Mouse (Mus musculus): ENCODE measurements at regions not wholly inside any gene's neighbourhood (a gene's known extent, or its start where the extent isn't known, plus 50 kb on each side); places are given as distances from the start of the nearest gene placed in this dataset.

GRCm38 (mm10) chr15:6934564-6934980, 59.8 kb upstream of the Osmr start:
- Histone ChIP-seq H3K36me3 (ENCODE audit: control insufficient read depth, insufficient read depth, low read length) (no peaks in the 10 kb centered on the region), H3K4me3 (ENCODE audit: low read length) (no peak overlapping the region), H3K4me1 (replicated peaks; ENCODE audit: control insufficient read depth, insufficient read depth, low read length) (peaks cover 12% of the 10 kb centered on the region), H3K4me2 (ENCODE audit: low read depth, low read length) (no peak overlapping the region), H3K9me3 (ENCODE audit: control insufficient read depth, low read length) (no peaks in the 10 kb centered on the region), H3K27ac (ENCODE audit: low read length) (peak overlapping the region; percentile 72), H3K27me3 (ENCODE audit: control insufficient read depth, insufficient read depth, low read depth, low read length) (no peaks in the 10 kb centered on the region), H3K9ac (ENCODE audit: low read length) (no peak overlapping the region)
- 31% methylated on average over 4 of the region's 4 CpGs for whole genome bisulfite sequencing
- ATAC-seq (ENCODE audit: low read depth), result peak; percentile 99

GRCm38 (mm10) chr15:6941491-6941890, 66.7 kb upstream of the Osmr start:
- no peak for ATAC-seq (ENCODE audit: low read depth)
- WGBS, result 56% methylated on average over 4 of the region's 4 CpGs
- Histone ChIP-seq H3K4me2 (ENCODE audit: low read depth, low read length) (no peak overlapping the region), H3K27ac (ENCODE audit: low read length) (no peak overlapping the region), H3K9me3 (ENCODE audit: control insufficient read depth, low read length) (no peaks in the 10 kb centered on the region; the same call in 1 of the 2 replicates), H3K27me3 (ENCODE audit: control insufficient read depth, insufficient read depth, low read depth, low read length) (no peaks in the 10 kb centered on the region), H3K4me3 (ENCODE audit: low read length) (no peak overlapping the region), H3K36me3 (ENCODE audit: control insufficient read depth, insufficient read depth, low read length) (no peaks in the 10 kb centered on the region), H3K9ac (ENCODE audit: low read length) (no peak overlapping the region), H3K4me1 (replicated peaks; ENCODE audit: control insufficient read depth, insufficient read depth, low read length) (no peaks in the 10 kb centered on the region)

- H3K4me1 ChIP-seq (replicated peaks; ENCODE audit: control insufficient read depth, insufficient read depth, low read length), result peaks cover 10% of the 10 kb centered on the region
- H3K4me2 ChIP-seq (ENCODE audit: low read depth, low read length), result no peak overlapping the region
- no peaks in the 10 kb centered on the region for H3K36me3 ChIP-seq (ENCODE audit: control insufficient read depth, insufficient read depth, low read length)
- H3K9me3 ChIP-seq (ENCODE audit: control insufficient read depth, low read length), result no peaks in the 10 kb centered on the region; the same call in 1 of the 2 replicates
- no peak overlapping the region for H3K27ac ChIP-seq (ENCODE audit: low read length)
- no peak overlapping the region for H3K9ac ChIP-seq (ENCODE audit: low read length)
- whole genome bisulfite sequencing, result 73% methylated on average over 5 of the region's 5 CpGs
- ATAC-seq (ENCODE audit: low read depth), result no peak
- no peaks in the 10 kb centered on the region for H3K27me3 ChIP-seq (ENCODE audit: control insufficient read depth, insufficient read depth, low read depth, low read length)
- no peak overlapping the region for H3K4me3 ChIP-seq (ENCODE audit: low read length)
Measured at GRCm38 (mm10) chr15:6949236-6949635, 74.5 kb upstream of the Osmr start.

GRCm38 (mm10) chr15:6949686-6950085, 74.9 kb upstream of the Osmr start:
- H3K9me3 ChIP-seq (ENCODE audit: control insufficient read depth, low read length), result no peaks in the 10 kb centered on the region
- WGBS, result 75% methylated on average over 1 of the region's 1 CpGs
- ATAC-seq (ENCODE audit: low read depth), result no peak
- no peaks in the 10 kb centered on the region for H3K36me3 ChIP-seq (ENCODE audit: control insufficient read depth, insufficient read depth, low read length)
- no peak overlapping the region for H3K4me2 ChIP-seq (ENCODE audit: low read depth, low read length)
- H3K4me1 ChIP-seq (replicated peaks; ENCODE audit: control insufficient read depth, insufficient read depth, low read length), result peaks cover 14% of the 10 kb centered on the region
- H3K9ac ChIP-seq (ENCODE audit: low read length), result no peak overlapping the region
- no peaks in the 10 kb centered on the region for H3K27me3 ChIP-seq (ENCODE audit: control insufficient read depth, insufficient read depth, low read depth, low read length)
- H3K27ac ChIP-seq (ENCODE audit: low read length), result no peak overlapping the region
- H3K4me3 ChIP-seq (ENCODE audit: low read length), result no peak overlapping the region

GRCm38 (mm10) chr15:6950503-6950902, 75.7 kb upstream of the Osmr start:
- Histone ChIP-seq H3K36me3 (ENCODE audit: control insufficient read depth, insufficient read depth, low read length) (no peaks in the 10 kb centered on the region), H3K4me3 (ENCODE audit: low read length) (no peak overlapping the region), H3K9ac (ENCODE audit: low read length) (no peak overlapping the region), H3K4me2 (ENCODE audit: low read depth, low read length) (no peak overlapping the region), H3K9me3 (ENCODE audit: control insufficient read depth, low read length) (no peaks in the 10 kb centered on the region), H3K27me3 (ENCODE audit: control insufficient read depth, insufficient read depth, low read depth, low read length) (no peaks in the 10 kb centered on the region), H3K27ac (ENCODE audit: low read length) (no peak overlapping the region), H3K4me1 (replicated peaks; ENCODE audit: control insufficient read depth, insufficient read depth, low read length) (peaks cover 14% of the 10 kb centered on the region)
- no peak for ATAC-seq (ENCODE audit: low read depth)
- 85% methylated on average over 8 of the region's 8 CpGs for WGBS

GRCm38 (mm10) chr15:6953556-6953955, 78.8 kb upstream of the Osmr start:
- H3K27me3 ChIP-seq (ENCODE audit: control insufficient read depth, insufficient read depth, low read depth, low read length), result no peaks in the 10 kb centered on the region
- no peaks in the 10 kb centered on the region for H3K36me3 ChIP-seq (ENCODE audit: control insufficient read depth, insufficient read depth, low read length)
- H3K27ac ChIP-seq (ENCODE audit: low read length), result no peak overlapping the region; the same call in 1 of the 2 replicates
- H3K4me3 ChIP-seq (ENCODE audit: low read length), result no peak overlapping the region
- peaks cover 14% of the 10 kb centered on the region for H3K4me1 ChIP-seq (replicated peaks; ENCODE audit: control insufficient read depth, insufficient read depth, low read length)
- WGBS, result 25% methylated on average over 7 of the region's 7 CpGs
- no peaks in the 10 kb centered on the region for H3K9me3 ChIP-seq (ENCODE audit: control insufficient read depth, low read length)
- H3K4me2 ChIP-seq (ENCODE audit: low read depth, low read length), result no peak overlapping the region
- ATAC-seq (ENCODE audit: low read depth), result no peak
- no peak overlapping the region for H3K9ac ChIP-seq (ENCODE audit: low read length)

- Histone ChIP-seq H3K27ac (ENCODE audit: low read length) (peak overlapping the region; percentile 60), H3K4me3 (ENCODE audit: low read length) (no peak overlapping the region), H3K36me3 (ENCODE audit: control insufficient read depth, insufficient read depth, low read length) (no peaks in the 10 kb centered on the region), H3K4me2 (ENCODE audit: low read depth, low read length) (no peak overlapping the region), H3K9ac (ENCODE audit: low read length) (no peak overlapping the region), H3K4me1 (replicated peaks; ENCODE audit: control insufficient read depth, insufficient read depth, low read length) (peaks cover 14% of the 10 kb centered on the region), H3K9me3 (ENCODE audit: control insufficient read depth, low read length) (no peaks in the 10 kb centered on the region), H3K27me3 (ENCODE audit: control insufficient read depth, insufficient read depth, low read depth, low read length) (no peaks in the 10 kb centered on the region)
- ATAC-seq (ENCODE audit: low read depth), result peak; percentile 71
- WGBS, result 21% methylated on average over 9 of the region's 9 CpGs
Measured at GRCm38 (mm10) chr15:6953970-6954791, 79.4 kb upstream of the Osmr start.

- Histone ChIP-seq H3K27ac (ENCODE audit: low read length) (no peak overlapping the region), H3K9me3 (ENCODE audit: control insufficient read depth, low read length) (no peaks in the 10 kb centered on the region), H3K4me3 (ENCODE audit: low read length) (no peak overlapping the region), H3K9ac (ENCODE audit: low read length) (no peak overlapping the region), H3K4me1 (replicated peaks; ENCODE audit: control insufficient read depth, insufficient read depth, low read length) (no peaks in the 10 kb centered on the region), H3K27me3 (ENCODE audit: control insufficient read depth, insufficient read depth, low read depth, low read length) (no peaks in the 10 kb centered on the region), H3K36me3 (ENCODE audit: control insufficient read depth, insufficient read depth, low read length) (no peaks in the 10 kb centered on the region), H3K4me2 (ENCODE audit: low read depth, low read length) (no peak overlapping the region)
- WGBS, result 87% methylated on average over 8 of the region's 8 CpGs
- no peak for ATAC-seq (ENCODE audit: low read depth)
Measured at GRCm38 (mm10) chr15:6959911-6960310, 85.1 kb upstream of the Osmr start.

- Histone ChIP-seq H3K9ac (ENCODE audit: low read length) (no peak overlapping the region), H3K4me3 (ENCODE audit: low read length) (no peak overlapping the region), H3K4me2 (ENCODE audit: low read depth, low read length) (no peak overlapping the region), H3K27me3 (ENCODE audit: control insufficient read depth, insufficient read depth, low read depth, low read length) (no peaks in the 10 kb centered on the region), H3K27ac (ENCODE audit: low read length) (no peak overlapping the region), H3K36me3 (ENCODE audit: control insufficient read depth, insufficient read depth, low read length) (no peaks in the 10 kb centered on the region), H3K4me1 (replicated peaks; ENCODE audit: control insufficient read depth, insufficient read depth, low read length) (no peaks in the 10 kb centered on the region), H3K9me3 (ENCODE audit: control insufficient read depth, low read length) (no peaks in the 10 kb centered on the region)
- no peak for ATAC-seq (ENCODE audit: low read depth)
- WGBS, result 83% methylated on average over 11 of the region's 11 CpGs
Measured at GRCm38 (mm10) chr15:6960753-6961746, 86.3 kb upstream of the Osmr start.

All from lung, embryonic 16.5 days (tissue).